Mouse (Mus musculus) spleen, adult 2 months (tissue): ENCODE data around the gene Fgfr2. TPM values are rescaled to one million over a fixed set of nuclear protein-coding genes. Genes with fewer than 3 reads are reported as not detected.

Experiments used
- DNase-seq, 2 experiments: peaks; one replicate each; pipeline versions ENCODE4 v3.0.0 to v3.0.0-alpha.2; 2012 to 2021; ENCODE audit warnings: low spot score in 2 of 2, low read depth in 1 of 2
- H3K27ac ChIP-seq: fragments of 200-500 bp; 2 replicates; pipeline ENCODE4 v1.5.1; 2012; ENCODE audit warnings: low read length, inconsistent platforms; ENCODE audit not compliant: insufficient read depth
- H3K27me3 ChIP-seq: fragments of 200-500 bp; 2 replicates; pipeline ENCODE4 v1.6.1; 2012; ENCODE audit warnings: mild to moderate bottlenecking, moderate library complexity, low read length, inconsistent platforms; ENCODE audit not compliant: control insufficient read depth, insufficient read depth
- H3K36me3 ChIP-seq: fragments of 200-500 bp; 2 replicates; pipeline ENCODE4 v1.6.1; 2012; ENCODE audit warnings: mild to moderate bottlenecking, low read length, inconsistent platforms; ENCODE audit not compliant: control insufficient read depth, insufficient read depth
- H3K4me1 ChIP-seq: fragments of 200-500 bp; 2 replicates; pipeline ENCODE4 v1.6.1; 2011; ENCODE audit warnings: inconsistent platforms; ENCODE audit not compliant: control insufficient read depth, insufficient read depth, insufficient read length
- H3K4me3 ChIP-seq: fragments of 200-500 bp; 2 replicates; pipeline ENCODE4 v1.5.1; 2011; ENCODE audit warnings: mild to moderate bottlenecking, inconsistent platforms; ENCODE audit not compliant: insufficient read depth, insufficient read length; ENCODE audit errors: extremely low read depth
- CTCF ChIP-seq: fragments of 200-500 bp; IDR thresholded peaks from 2 replicates; pipeline ENCODE4 v1.5.1; 2011; ENCODE audit warnings: mild to moderate bottlenecking, inconsistent platforms; ENCODE audit not compliant: insufficient read depth, insufficient read length, insufficient replicate concordance; ENCODE audit errors: extremely low read depth
- POLR2A ChIP-seq: fragments of 200-500 bp; IDR thresholded peaks from 2 replicates; pipeline ENCODE4 v1.6.1; 2011; ENCODE audit warnings: low read depth, low read length, inconsistent platforms
- WGBS: fragments of 180-500 bp; shearing (Covaris S2); methylation state at CpG from one replicate; pipeline ENCODE4 v1.1.7; 2018; 5-methylcytosine and 5-hydroxymethylcytosine counted together
- polyA plus RNA-seq: library from polyadenylated mRNA; depleted of rRNA; stranded (reverse); fragments of >200 nt; gene quantifications from 2 replicates; pipeline ENCODE4 v1.2.3, GENCODE M21; 2012

Fgfr2 gene
- polyA plus RNA-seq, 1 experiment: 1.6 TPM

GRCm38 (mm10) chr7:133054486-133054885 lies 68.7 kb downstream of the Fgfr2 start:
- Histone ChIP-seq H3K4me1 (peaks cover 3% of the 10 kb centered on the region; the same call in 1 of the 2 replicates), H3K27ac (no peak overlapping the region), H3K27me3 (no peaks in the 10 kb centered on the region), H3K36me3 (no peaks in the 10 kb centered on the region), H3K4me3 (no peak overlapping the region)
- DNase-seq: no peak
- 99% methylated on average over 5 of the region's 5 CpGs for WGBS
- TF ChIP-seq CTCF: no peak
- TF ChIP-seq POLR2A: no peak

- no peak for TF ChIP-seq POLR2A
- no peak for TF ChIP-seq CTCF
- WGBS: 93% methylated on average over 9 of the region's 9 CpGs
- peaks cover 3% of the 10 kb centered on the region; the same call in 1 of the 2 replicates for H3K4me1 ChIP-seq
Measured at GRCm38 (mm10) chr7:133053757-133054156, 69.4 kb downstream of the Fgfr2 start.

GRCm38 (mm10) chr7:133052819-133053218 lies 70.3 kb downstream of the Fgfr2 start:
- Histone ChIP-seq H3K36me3 (no peaks in the 10 kb centered on the region), H3K4me1 (peaks cover 3% of the 10 kb centered on the region; the same call in 1 of the 2 replicates), H3K27ac (peak overlapping the region; percentile 57), H3K4me3 (no peak overlapping the region), H3K27me3 (no peaks in the 10 kb centered on the region)
- peak in 1 of 2 experiments; percentile 3 for DNase-seq
- no peak for TF ChIP-seq POLR2A
- no peak for TF ChIP-seq CTCF
- 51% methylated on average over 8 of the region's 8 CpGs for WGBS

More at GRCm38 (mm10) chr7:133053757-133054156, 69.4 kb downstream of the Fgfr2 start:
- Histone ChIP-seq H3K4me3 (no peak overlapping the region), H3K27me3 (no peaks in the 10 kb centered on the region), H3K27ac (no peak overlapping the region), H3K36me3 (no peaks in the 10 kb centered on the region)
- DNase-seq: no peak

GRCm38 (mm10) chr7:133050681-133051080 lies 72.5 kb downstream of the Fgfr2 start:
- peaks cover 3% of the 10 kb centered on the region; the same call in 1 of the 2 replicates for H3K4me1 ChIP-seq
- no peak for TF ChIP-seq CTCF
- TF ChIP-seq POLR2A: no peak
- WGBS: 57% methylated on average over 6 of the region's 6 CpGs
- no peak for DNase-seq
- no peaks in the 10 kb centered on the region for H3K36me3 ChIP-seq
- H3K4me3 ChIP-seq: no peak overlapping the region
- H3K27ac ChIP-seq: no peak overlapping the region
- H3K27me3 ChIP-seq: no peaks in the 10 kb centered on the region

GRCm38 (mm10) chr7:133048085-133048630 lies 75.0 kb downstream of the Fgfr2 start:
- WGBS: 42% methylated on average over 3 of the region's 3 CpGs
- TF ChIP-seq CTCF (no peak), POLR2A (no peak)
- H3K4me3 ChIP-seq: no peak overlapping the region
- H3K36me3 ChIP-seq: no peaks in the 10 kb centered on the region
- H3K27ac ChIP-seq: no peak overlapping the region
- H3K27me3 ChIP-seq: no peaks in the 10 kb centered on the region
- DNase-seq: no peak
- peaks cover 3% of the 10 kb centered on the region; the same call in 1 of the 2 replicates for H3K4me1 ChIP-seq

GRCm38 (mm10) chr7:133047287-133047686 lies 75.9 kb downstream of the Fgfr2 start:
- H3K27ac ChIP-seq: no peak overlapping the region
- no peaks in the 10 kb centered on the region for H3K36me3 ChIP-seq
- DNase-seq: no peak
- no peaks in the 10 kb centered on the region for H3K4me1 ChIP-seq
- H3K4me3 ChIP-seq: no peak overlapping the region
- no peaks in the 10 kb centered on the region for H3K27me3 ChIP-seq
- TF ChIP-seq CTCF (no peak), POLR2A (no peak)
- 70% methylated on average over 4 of the region's 4 CpGs for whole genome bisulfite sequencing

GRCm38 (mm10) chr7:133044721-133045120 lies 78.4 kb downstream of the Fgfr2 start:
- Histone ChIP-seq H3K36me3 (no peaks in the 10 kb centered on the region), H3K4me3 (no peak overlapping the region), H3K27ac (no peak overlapping the region), H3K27me3 (no peaks in the 10 kb centered on the region), H3K4me1 (no peaks in the 10 kb centered on the region)
- TF ChIP-seq CTCF (no peak), POLR2A (no peak)
- 82% methylated on average over 4 of the region's 4 CpGs for WGBS
- no peak for DNase-seq
